ENCODE assay signal across 12 mouse cellular contexts in the genomic region with DNA sequence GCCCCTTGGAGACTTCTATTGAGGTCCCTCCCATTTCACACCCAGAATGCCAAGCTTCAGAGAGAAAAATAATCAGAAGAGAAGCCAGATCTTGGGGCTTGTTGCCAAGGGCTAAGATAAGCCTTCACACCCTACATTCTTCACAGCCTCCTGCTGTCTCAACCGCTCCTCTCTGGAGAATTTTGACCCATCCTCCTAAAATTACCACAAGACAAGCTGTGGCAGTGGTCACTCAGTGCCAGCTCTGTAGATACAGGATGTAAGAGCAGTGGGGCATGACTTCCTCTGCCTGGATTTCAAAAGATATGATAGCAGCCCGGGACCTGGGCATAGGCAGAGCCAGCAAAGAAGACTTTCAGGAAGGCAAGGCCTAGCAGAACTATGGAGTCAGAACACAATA. TPM values are rescaled to one million over a fixed set of nuclear protein-coding genes. Genes with fewer than 3 reads are reported as not detected.
DNase-seq lines count a peak whose midpoint lies in the region; ATAC-seq and TF ChIP-seq lines count a peak whose summit lies in the region.
"Had no signal": no experiment of that assay in that cellular context is flagged by ENCODE, and none has a peak within 500 bp of the region (broad histone marks: within the 10 kb centered on the region; RNA-seq: fewer than 3 reads in every experiment).

No protein-coding gene starts in this region.

- no peak for TF ChIP-seq CTCF in liver, postnatal 0 days (IDR thresholded peaks at IDR 0.05; ENCODE audit: low read depth)

- H3K4me3 ChIP-seq in liver, postnatal 0 days (ENCODE audit: low read depth, low read length) = no peak overlapping the region
- no peak overlapping the region for H3K4me3 ChIP-seq in forebrain, embryonic 12.5 days (replicated peaks)

- peak; percentile 7 to 10 for DNase-seq in heart, postnatal 36 days
- no peak for DNase-seq in heart, postnatal 14 days
- peak; percentile 0 for DNase-seq in ovary, postnatal 10 days (ENCODE audit: low spot score)
- no peak for DNase-seq in ovary, postnatal 36 days (ENCODE audit: low spot score)
- peak; percentile 36 to 48 for DNase-seq in cerebellum, postnatal 25 days
- peak; percentile 8 for DNase-seq in liver, postnatal 0 days
- DNase-seq: adrenal gland, postnatal 25 days; embryo, embryonic 11 days; right cerebral cortex, postnatal 25 days; thymus, postnatal 14 days had no signal

- no peaks in the 10 kb centered on the region for H3K9me3 ChIP-seq in liver, postnatal 0 days (ENCODE audit: low read length)
- H3K9me3 ChIP-seq in forebrain, embryonic 12.5 days = no peaks in the 10 kb centered on the region

- no peak overlapping the region for H3K4me2 ChIP-seq in liver, postnatal 0 days (ENCODE audit: low read depth, low read length)
- no peak overlapping the region for H3K4me2 ChIP-seq in forebrain, embryonic 12.5 days

- no peak for TF ChIP-seq EP300 in liver, postnatal 0 days (IDR thresholded peaks at IDR 0.05; ENCODE audit: low read depth)

- no peak for ATAC-seq in liver, postnatal 0 days
- ATAC-seq in forebrain, embryonic 12.5 days (ENCODE audit: low FRiP score) = no peak
- ATAC-seq: forebrain, embryonic 14.5 days had no signal

- H3K36me3 ChIP-seq in liver, postnatal 0 days (replicated peaks; ENCODE audit: insufficient read depth, low read length) = no peaks in the 10 kb centered on the region
- no peaks in the 10 kb centered on the region for H3K36me3 ChIP-seq in forebrain, embryonic 12.5 days (replicated peaks)

- no peak overlapping the region for H3K9ac ChIP-seq in liver, postnatal 0 days (replicated peaks)
- no peak overlapping the region for H3K9ac ChIP-seq in forebrain, embryonic 12.5 days

- no peaks in the 10 kb centered on the region for H3K27me3 ChIP-seq in liver, postnatal 0 days (ENCODE audit: insufficient read depth, low read length)
- no peaks in the 10 kb centered on the region for H3K27me3 ChIP-seq in forebrain, embryonic 12.5 days

- H3K27ac ChIP-seq in liver, postnatal 0 days (ENCODE audit: low read depth) = no peak overlapping the region
- H3K27ac ChIP-seq in forebrain, embryonic 12.5 days = no peak overlapping the region

- intact Hi-C loops in heart, postnatal 36 days (cut with DNase I) = no loop called here
- intact Hi-C loops in heart, postnatal 14 days (cut with DNase I) = no loop called here

- WGBS in liver, postnatal 0 days (ENCODE audit: insufficient replicate concordance) = 36% methylated on average over 2 of the region's 2 CpGs
- WGBS in forebrain, embryonic 12.5 days = 79% methylated on average over 2 of the region's 2 CpGs

- H3K4me1 ChIP-seq in liver, postnatal 0 days (ENCODE audit: insufficient read depth) = peaks cover 38% of the 10 kb centered on the region
- H3K4me1 ChIP-seq in forebrain, embryonic 12.5 days = 0 out of 2 replicates have a peak, but pooled peaks cover 4% of the 10 kb centered on the region

RNA-seq across cellular contexts. Expression of gene St3gal4, which starts 57.6 kb away (rescaled TPM):
- total RNA-seq in heart, postnatal 36 days (2021) = 10 to 100 TPM; 26.8 to 39.1 TPM
- 10 to 100 TPM; 36.2 to 38.3 TPM for total RNA-seq in heart, postnatal 14 days (2021)
- polyA plus RNA-seq in liver, postnatal 0 days (2015; fragmentation: Nextera tagmentation; extraction: Ambion mirVana) = 23.6 and 26.5 TPM in 2 replicates
- 9.9 and 12.1 TPM in 2 replicates for polyA plus RNA-seq in forebrain, embryonic 12.5 days (2016; fragmentation: Nextera tagmentation; extraction: Ambion mirVana)

Comparison
In these comparisons a context has a peak if more than half of its experiments do, and no peak if none do; other contexts are left out.
1. DNase-seq: peak in heart, postnatal 36 days (2 of 2), ovary, postnatal 10 days (single experiment), cerebellum, postnatal 25 days (2 of 2) and liver, postnatal 0 days (single experiment); none in heart, postnatal 14 days (0 of 2) and ovary, postnatal 36 days (single experiment).